Mouse (Mus musculus): ENCODE measurements around the gene Pid1.
"Not testable (repeated sequence)": the region's sequence is repeated elsewhere in the genome, so short reads cannot be mapped to it uniquely, and the experiment has no call there.

Gene Pid1

GRCm38 (mm10) chr1:84272951-84273350 lies 91.0 kb downstream of the Pid1 start:
- DNase-seq (ENCODE audit: low spot score in 2 of 2), result no peak

- DNase-seq (ENCODE audit: low spot score in 2 of 2), result no peak
Observed at GRCm38 (mm10) chr1:84271712-84272200, 92.2 kb downstream of the Pid1 start.

GRCm38 (mm10) chr1:84257656-84258055 lies 106.3 kb downstream of the Pid1 start:
- DNase-seq (ENCODE audit: low spot score in 2 of 2), result no peak

- no peak for DNase-seq (ENCODE audit: low spot score in 2 of 2)
Observed at GRCm38 (mm10) chr1:84254361-84254760, 109.6 kb downstream of the Pid1 start.

GRCm38 (mm10) chr1:84253838-84254237 lies 110.1 kb downstream of the Pid1 start:
- no peak for DNase-seq (ENCODE audit: low spot score in 2 of 2)

GRCm38 (mm10) chr1:84251205-84251604 lies 112.8 kb downstream of the Pid1 start:
- DNase-seq (ENCODE audit: low spot score in 2 of 2), result no peak

GRCm38 (mm10) chr1:84250770-84251169 lies 113.2 kb downstream of the Pid1 start:
- DNase-seq (ENCODE audit: low spot score in 2 of 2), result no peak

- no peak for DNase-seq (ENCODE audit: low spot score in 2 of 2)
Observed at GRCm38 (mm10) chr1:84249772-84250338, 114.1 kb downstream of the Pid1 start.

- no peak for DNase-seq (ENCODE audit: low spot score in 2 of 2)
Observed at GRCm38 (mm10) chr1:84247111-84247510, 116.9 kb downstream of the Pid1 start.

GRCm38 (mm10) chr1:84241192-84241828 lies 122.7 kb downstream of the Pid1 start:
- no peak for DNase-seq (ENCODE audit: low spot score in 2 of 2)

- no peak for DNase-seq (ENCODE audit: low spot score in 2 of 2)
Observed at GRCm38 (mm10) chr1:84240203-84240602, 123.8 kb downstream of the Pid1 start.

- no peak for DNase-seq (ENCODE audit: low spot score in 2 of 2)
Observed at GRCm38 (mm10) chr1:84230431-84230830, 133.5 kb downstream of the Pid1 start.

GRCm38 (mm10) chr1:84225626-84226025 lies 138.4 kb downstream of the Pid1 start:
- no peak for DNase-seq (ENCODE audit: low spot score in 2 of 2)

GRCm38 (mm10) chr1:84222051-84222450 lies 141.9 kb downstream of the Pid1 start:
- no peak for DNase-seq (ENCODE audit: low spot score in 2 of 2)

- no peak for DNase-seq (ENCODE audit: low spot score in 2 of 2)
Observed at GRCm38 (mm10) chr1:84218605-84219004, 145.4 kb downstream of the Pid1 start.

- DNase-seq (ENCODE audit: low spot score in 2 of 2), result no peak
Observed at GRCm38 (mm10) chr1:84217777-84218176, 146.2 kb downstream of the Pid1 start.

GRCm38 (mm10) chr1:84211507-84211906 lies 152.5 kb downstream of the Pid1 start:
- no peak for DNase-seq (ENCODE audit: low spot score in 2 of 2)

GRCm38 (mm10) chr1:84205746-84206145 lies 158.2 kb downstream of the Pid1 start:
- DNase-seq (ENCODE audit: low spot score in 2 of 2), result not testable (repeated sequence)

GRCm38 (mm10) chr1:84203494-84203893 lies 160.5 kb downstream of the Pid1 start:
- no peak for DNase-seq (ENCODE audit: low spot score in 2 of 2)

- no peak for DNase-seq (ENCODE audit: low spot score in 2 of 2)
Observed at GRCm38 (mm10) chr1:84199890-84200289, 164.1 kb downstream of the Pid1 start.

GRCm38 (mm10) chr1:84198887-84199286 lies 165.1 kb downstream of the Pid1 start:
- DNase-seq (ENCODE audit: low spot score in 2 of 2), result no peak

- no peak for DNase-seq (ENCODE audit: low spot score in 2 of 2)
Observed at GRCm38 (mm10) chr1:84192167-84192566, 171.8 kb downstream of the Pid1 start.

GRCm38 (mm10) chr1:84189446-84189845 lies 174.5 kb downstream of the Pid1 start:
- DNase-seq (ENCODE audit: low spot score in 2 of 2), result no peak
